Comparison of ENCODE assay signal across 18 mouse cellular contexts in the genomic region with DNA sequence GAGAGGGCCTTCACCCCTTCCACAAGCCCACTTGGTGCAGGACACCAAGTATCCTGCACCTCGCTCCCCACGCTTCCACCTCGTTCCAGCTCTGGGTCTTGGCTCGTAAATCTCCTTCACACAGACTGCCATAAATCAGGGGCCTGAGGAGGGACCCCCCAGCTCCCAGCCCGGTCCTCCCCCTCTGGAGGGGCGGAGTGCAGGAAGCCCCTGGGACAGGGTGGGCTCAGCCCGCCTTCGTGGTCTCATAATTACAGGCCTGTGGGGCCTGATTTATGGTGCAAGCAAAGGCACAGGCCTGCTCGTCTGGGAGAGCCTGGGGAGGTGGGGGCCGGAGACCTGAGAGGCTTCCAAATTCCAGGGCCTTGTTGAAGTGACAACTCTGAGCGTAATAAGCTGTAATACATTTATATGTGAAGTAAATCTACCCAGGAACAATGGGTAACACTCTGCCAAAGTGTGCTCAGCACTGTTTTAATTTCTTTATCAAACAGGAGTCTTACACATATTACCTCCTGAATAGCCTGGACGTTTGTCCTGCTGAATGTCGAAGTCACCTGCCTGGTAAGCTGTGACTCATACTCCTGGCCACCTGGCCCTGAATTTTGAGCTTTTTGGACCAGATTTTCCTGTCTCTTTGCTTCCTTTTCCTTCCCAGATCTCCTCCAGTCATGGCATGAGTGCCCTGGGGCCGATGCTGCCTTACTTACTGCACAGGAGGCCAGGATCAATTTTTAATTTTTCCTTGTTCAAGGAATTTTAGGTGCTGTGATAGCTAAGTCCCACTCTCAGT. TPM values are rescaled to one million over a fixed set of nuclear protein-coding genes. Genes with fewer than 3 reads are reported as not detected.
DNase-seq lines count a peak whose midpoint lies in the region; ATAC-seq lines count a peak whose summit lies in the region.
"Had no signal": no experiment of that assay in that cellular context is flagged by ENCODE, and none has a peak within 500 bp of the region (broad histone marks: within the 10 kb centered on the region; RNA-seq: fewer than 3 reads in every experiment).

No protein-coding gene starts in this region.

- no peak overlapping the region for H3K4me2 ChIP-seq in neural tube, embryonic 15.5 days
- no peak overlapping the region; the same call in 1 of the 2 replicates for H3K4me2 ChIP-seq in limb, embryonic 11.5 days (ENCODE audit: low read depth, severe bottlenecking)
- H3K4me2 ChIP-seq: hindbrain, embryonic 15.5 days had no signal

- peak; percentile 61 for DNase-seq in embryo, embryonic 10 days (ENCODE audit: low spot score)
- DNase-seq in embryo, embryonic 10.5 days (ENCODE audit: low spot score) = no peak
- DNase-seq in neural tube, embryonic 10.5 days (ENCODE audit: extremely low spot score, low spot score) = peak; percentile 46
- peak; percentile 80 for DNase-seq in limb, embryonic 11.5 days (ENCODE audit: low spot score)
- peak; percentile 23 for DNase-seq in yolk sac, embryonic 10.5 days (ENCODE audit: low spot score)
- DNase-seq in gastrocnemius, postnatal 25 days = no peak
- DNase-seq in layer of hippocampus, adult 11-12 months (ENCODE audit: low spot score) = no peak
- DNase-seq: forebrain, postnatal 0 days; gastrocnemius, postnatal 10 days; heart, postnatal 10 days; kidney, postnatal 14 days had no signal

- WGBS in neural tube, embryonic 15.5 days = 24% methylated on average over 14 of the region's 14 CpGs
- WGBS in limb, embryonic 11.5 days = 17% methylated on average over 14 of the region's 14 CpGs

- no peak overlapping the region for H3K9ac ChIP-seq in neural tube, embryonic 15.5 days (replicated peaks)
- H3K9ac ChIP-seq in limb, embryonic 11.5 days (ENCODE audit: low read length) = no peak overlapping the region
- H3K9ac ChIP-seq: forebrain, postnatal 0 days; hindbrain, embryonic 15.5 days; liver, embryonic 14.5 days had no signal

- no peak overlapping the region for H3K4me3 ChIP-seq in neural tube, embryonic 15.5 days (replicated peaks)
- no peak overlapping the region for H3K4me3 ChIP-seq in limb, embryonic 11.5 days (ENCODE audit: low read depth, low read length)
- H3K4me3 ChIP-seq: hindbrain, embryonic 15.5 days; midbrain, embryonic 10.5 days had no signal

- no peak overlapping the region for H3K27ac ChIP-seq in neural tube, embryonic 15.5 days (replicated peaks)
- peak overlapping the region; percentile 48 for H3K27ac ChIP-seq in limb, embryonic 11.5 days (replicated peaks; ENCODE audit: low read depth, low read length)
- H3K27ac ChIP-seq: hindbrain, embryonic 15.5 days; liver, embryonic 14.5 days; midbrain, embryonic 10.5 days had no signal

- H3K36me3 ChIP-seq in neural tube, embryonic 15.5 days = no peaks in the 10 kb centered on the region
- no peaks in the 10 kb centered on the region for H3K36me3 ChIP-seq in limb, embryonic 11.5 days (ENCODE audit: control insufficient read depth, insufficient read depth, low read length)
- H3K36me3 ChIP-seq: hindbrain, embryonic 15.5 days; midbrain, embryonic 10.5 days had no signal

- peaks cover 6% of the 10 kb centered on the region for H3K4me1 ChIP-seq in neural tube, embryonic 15.5 days
- peaks cover 16% of the 10 kb centered on the region for H3K4me1 ChIP-seq in limb, embryonic 11.5 days (ENCODE audit: control insufficient read depth, insufficient read depth, low read length)
- H3K4me1 ChIP-seq: hindbrain, embryonic 15.5 days; midbrain, embryonic 10.5 days had no signal

- H3K27me3 ChIP-seq in neural tube, embryonic 15.5 days (replicated peaks) = peaks cover 2% of the 10 kb centered on the region
- no peaks in the 10 kb centered on the region for H3K27me3 ChIP-seq in limb, embryonic 11.5 days (ENCODE audit: control insufficient read depth, insufficient read depth, low read length)
- H3K27me3 ChIP-seq: hindbrain, embryonic 15.5 days had no signal

- no peaks in the 10 kb centered on the region for H3K9me3 ChIP-seq in neural tube, embryonic 15.5 days (replicated peaks)
- no peaks in the 10 kb centered on the region for H3K9me3 ChIP-seq in limb, embryonic 11.5 days (ENCODE audit: control insufficient read depth, low read length)
- H3K9me3 ChIP-seq: hindbrain, embryonic 15.5 days; midbrain, embryonic 10.5 days had no signal

- ATAC-seq in neural tube, embryonic 15.5 days (ENCODE audit: low FRiP score) = no peak
- peak; percentile 81 for ATAC-seq in limb, embryonic 11.5 days (ENCODE audit: insufficient number of reproducible peaks, low FRiP score, low TSS enrichment, low read depth)
- ATAC-seq: forebrain, postnatal 0 days had no signal

RNA-seq across cellular contexts. Expression of a gene that starts 12.9 kb away (rescaled TPM):
- polyA plus RNA-seq in neural tube, embryonic 15.5 days (2015; fragmentation: Nextera tagmentation; extraction: Ambion mirVana) = 1.7 and 1.9 TPM in 2 replicates
- 13.8 and 16.2 TPM in 2 replicates for polyA plus RNA-seq in limb, embryonic 11.5 days (2014; fragmentation: Nextera tagmentation; extraction: Ambion mirVana)
- total RNA-seq in gastrocnemius, postnatal 25 days (2021) = not detected
- total RNA-seq: common myeloid progenitor, adult 5-6 weeks; ES-E14; gastrocnemius, postnatal 10 days; heart, adult 8-10 months; heart, postnatal 10 days had no signal
- polyA plus RNA-seq: liver, embryonic 14.5 days had no signal

RNA-seq across cellular contexts. Expression of a gene that starts 20.3 kb away (rescaled TPM):
- polyA plus RNA-seq in neural tube, embryonic 15.5 days (2015; fragmentation: Nextera tagmentation; extraction: Ambion mirVana) = 5.5 and 7.7 TPM in 2 replicates
- polyA plus RNA-seq in limb, embryonic 11.5 days (2014; fragmentation: Nextera tagmentation; extraction: Ambion mirVana) = 0.08 and 0.20 TPM in 2 replicates
- total RNA-seq in gastrocnemius, postnatal 25 days (2021) = 1 to 10 TPM in 1 of 2 experiments, under 1 TPM in 1; 0.84 to 8.2 TPM
- total RNA-seq: common myeloid progenitor, adult 5-6 weeks; ES-E14 had no signal
- polyA plus RNA-seq: liver, embryonic 14.5 days had no signal

RNA-seq across cellular contexts. Expression of a gene that starts 37.2 kb away (rescaled TPM):
- polyA plus RNA-seq in neural tube, embryonic 15.5 days (2015; fragmentation: Nextera tagmentation; extraction: Ambion mirVana) = 73.5 and 88.3 TPM in 2 replicates
- polyA plus RNA-seq in limb, embryonic 11.5 days (2014; fragmentation: Nextera tagmentation; extraction: Ambion mirVana) = 45.2 and 50.1 TPM in 2 replicates
- 10 to 100 TPM; 11.3 to 11.6 TPM for total RNA-seq in gastrocnemius, postnatal 25 days (2021)

Comparison
In these comparisons a context has a peak if more than half of its experiments do, and no peak if none do; other contexts are left out.
1. DNase-seq: peak in embryo, embryonic 10 days (single experiment), neural tube, embryonic 10.5 days (single experiment), limb, embryonic 11.5 days (single experiment) and yolk sac, embryonic 10.5 days (single experiment); none in embryo, embryonic 10.5 days (single experiment), gastrocnemius, postnatal 25 days (single experiment) and layer of hippocampus, adult 11-12 months (single experiment).